Mouse (Mus musculus) yolk sac, embryonic 10.5 days (tissue): ENCODE results near the gene Ifna2.

Experiments used
- DNase-seq: peaks from one replicate; pipeline ENCODE4 v3.0.0-alpha.2; 2017; ENCODE audit warnings: low spot score

The Ifna2 gene

GRCm38 (mm10) chr4:88683812-88684211, at the start of gene Ifna2:
TSS of gene Ifna2 (minus strand) at chr4:88683912.
- no peak for DNase-seq

- DNase-seq, result no peak
Measured at GRCm38 (mm10) chr4:88727324-88727723, 43.6 kb upstream of the Ifna2 start.

- DNase-seq, result no peak
Measured at GRCm38 (mm10) chr4:88726727-88727126, 43.0 kb upstream of the Ifna2 start.

GRCm38 (mm10) chr4:88723497-88724090, 39.9 kb upstream of the Ifna2 start:
- no peak for DNase-seq

- peak; percentile 97 for DNase-seq
Measured at GRCm38 (mm10) chr4:88721791-88722721, 38.3 kb upstream of the Ifna2 start, which contains the start of the genes Gm26566 and Klhl9. TSS of gene Gm26566 (plus strand) at chr4:88721805. TSS of gene Klhl9 (minus strand) at chr4:88722465.

- DNase-seq, result no peak
Measured at GRCm38 (mm10) chr4:88718715-88719114, 35.0 kb upstream of the Ifna2 start.

GRCm38 (mm10) chr4:88715059-88715458, 31.3 kb upstream of the Ifna2 start:
- no peak for DNase-seq

- no peak for DNase-seq
Measured at GRCm38 (mm10) chr4:88714281-88714680, 30.6 kb upstream of the Ifna2 start.

- no peak for DNase-seq
Measured at GRCm38 (mm10) chr4:88707128-88707826, 23.6 kb upstream of the Ifna2 start.

GRCm38 (mm10) chr4:88705924-88706323, 22.2 kb upstream of the Ifna2 start:
- DNase-seq, result no peak

- DNase-seq, result no peak
Measured at GRCm38 (mm10) chr4:88699301-88699700, 15.6 kb upstream of the Ifna2 start.

- DNase-seq, result no peak
Measured at GRCm38 (mm10) chr4:88698781-88699180, 15.1 kb upstream of the Ifna2 start.

- peak; percentile 64 for DNase-seq
Measured at GRCm38 (mm10) chr4:88697753-88698152, 14.0 kb upstream of the Ifna2 start.

GRCm38 (mm10) chr4:88697108-88697507, 13.4 kb upstream of the Ifna2 start:
- peak; percentile 25 for DNase-seq

- DNase-seq, result peak; percentile 70
Measured at GRCm38 (mm10) chr4:88696237-88696884, 12.6 kb upstream of the Ifna2 start.

- no peak for DNase-seq
Measured at GRCm38 (mm10) chr4:88693392-88693791, 9.7 kb upstream of the Ifna2 start.

- no peak for DNase-seq
Measured at GRCm38 (mm10) chr4:88692537-88692936, 8.8 kb upstream of the Ifna2 start.

- DNase-seq, result no peak
Measured at GRCm38 (mm10) chr4:88691259-88691658, 7.5 kb upstream of the Ifna2 start, which contains the start of gene Ifnab. TSS of gene Ifnab (minus strand) at chr4:88691359.

- no peak for DNase-seq
Measured at GRCm38 (mm10) chr4:88681353-88681752, 2.4 kb downstream of the Ifna2 start.

GRCm38 (mm10) chr4:88680362-88680761, 3.4 kb downstream of the Ifna2 start:
- DNase-seq, result no peak

- DNase-seq, result no peak
Measured at GRCm38 (mm10) chr4:88676824-88677223, 6.9 kb downstream of the Ifna2 start, which contains the start of gene Ifna16. TSS of gene Ifna16 (minus strand) at chr4:88676924.

- DNase-seq, result no peak
Measured at GRCm38 (mm10) chr4:88655461-88655860, 28.3 kb downstream of the Ifna2 start.
